Mouse (Mus musculus) naive thymus-derived CD4-positive, alpha-beta T cell, adult 2 months (primary cell): Measurements from ENCODE around the gene Gps2.

Experiments
- DNase-seq: peaks from one replicate; pipeline ENCODE4 v3.0.0-alpha.2; 2011; ENCODE audit warnings: low read depth

Gene Gps2

DNA sequence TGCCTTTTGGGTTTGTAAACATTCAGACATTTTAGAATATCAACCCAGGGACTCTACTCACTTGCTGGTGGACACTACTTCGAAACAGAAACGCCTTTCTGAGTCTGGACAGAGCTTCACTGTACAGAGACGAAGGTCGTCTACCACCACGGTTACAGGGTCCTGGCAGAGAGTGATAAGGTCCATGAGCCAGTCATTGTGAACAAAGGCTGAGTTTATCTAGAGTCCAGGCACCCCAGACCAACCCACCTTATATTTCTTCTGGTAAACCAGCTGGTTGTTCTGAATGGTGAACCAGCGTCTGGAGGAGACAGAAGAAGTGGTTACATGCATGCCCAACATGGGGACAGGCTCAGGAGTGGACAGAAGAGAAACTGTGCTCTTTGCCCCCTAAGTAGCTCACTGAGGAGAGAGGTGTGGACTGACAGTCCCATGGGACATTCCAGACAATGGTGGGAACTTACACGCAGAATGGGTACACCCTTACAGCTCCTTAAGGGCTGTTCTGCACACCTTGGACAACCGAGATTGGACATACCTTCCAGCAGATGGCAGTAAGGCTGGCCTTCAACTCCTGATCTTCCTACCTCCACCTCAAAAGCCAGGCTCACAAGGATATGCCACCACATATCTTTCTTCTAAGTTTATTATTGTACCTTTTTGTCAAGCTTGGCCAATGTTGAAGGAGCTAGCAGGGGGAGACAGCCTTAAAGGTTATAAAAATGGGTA, 26.6 kb upstream of the Gps2 start:
- no peak for DNase-seq

DNA sequence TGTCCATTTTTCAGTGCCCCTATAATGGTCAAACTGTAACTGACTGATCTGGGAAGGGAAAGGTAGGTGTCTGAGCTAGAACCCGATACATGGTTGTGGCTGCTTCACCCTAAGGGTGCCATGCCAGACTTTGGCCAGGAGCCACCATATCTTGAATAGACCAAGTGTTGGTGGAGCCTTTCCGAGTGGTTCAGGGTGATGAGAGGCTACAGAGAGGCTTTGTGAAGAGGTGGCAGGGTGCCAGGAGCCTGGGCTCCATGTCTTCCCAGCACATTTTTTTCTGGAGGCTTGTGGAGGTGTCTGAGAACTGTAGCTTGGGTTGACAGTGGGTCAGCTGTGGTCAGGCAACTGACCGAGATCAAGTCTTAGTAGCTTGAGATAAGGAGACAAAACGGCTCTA, 22.2 kb upstream of the Gps2 start:
- no peak for DNase-seq

GRCm38 (mm10) chr11:69894671-69895070, 19.0 kb upstream of the Gps2 start:
- DNase-seq = peak; percentile 85

- peak; percentile 78 for DNase-seq
Measured at GRCm38 (mm10) chr11:69895291-69895690, 18.4 kb upstream of the Gps2 start, which contains the start of gene Acap1. Gene Acap1 (minus strand): TSS chr11:69895539.

GRCm38 (mm10) chr11:69899870-69900269, 13.8 kb upstream of the Gps2 start:
- DNase-seq = no peak

GRCm38 (mm10) chr11:69900471-69901405, 12.9 kb upstream of the Gps2 start, which contains the start of the genes 2810408A11Rik and Neurl4:
Gene 2810408A11Rik (minus strand): TSS chr11:69900987.
Gene Neurl4 (plus strand): TSS chr11:69901072.
- DNase-seq = peak; percentile 95

DNA sequence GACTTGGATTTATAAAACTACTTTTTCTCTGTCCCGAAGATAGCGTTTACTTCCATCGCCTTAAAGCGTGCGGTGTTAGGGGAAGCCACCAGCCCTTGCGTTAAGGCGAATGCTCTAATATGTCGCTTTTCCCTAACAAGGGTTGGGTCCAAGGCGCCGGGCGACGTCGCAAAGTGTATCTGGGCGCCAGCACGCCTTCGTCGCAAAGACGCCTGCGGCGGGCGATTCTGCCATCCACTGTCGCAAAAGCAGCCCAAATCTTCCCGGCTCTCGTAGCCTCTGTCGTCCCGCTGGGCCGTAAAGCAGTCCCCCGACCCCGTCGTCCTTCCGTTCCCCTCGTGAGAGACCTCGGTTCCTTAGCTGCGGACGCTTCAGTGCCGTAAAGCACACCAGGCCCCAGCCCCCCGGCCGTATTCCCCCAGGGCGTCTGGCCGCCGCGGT, 12.3 kb upstream of the Gps2 start:
- DNase-seq = peak; percentile 93

- DNase-seq = peak; percentile 49
Measured at GRCm38 (mm10) chr11:69901993-69902392, 11.7 kb upstream of the Gps2 start.

- DNase-seq = no peak
Measured at GRCm38 (mm10) chr11:69902972-69903371, 10.7 kb upstream of the Gps2 start.

DNA sequence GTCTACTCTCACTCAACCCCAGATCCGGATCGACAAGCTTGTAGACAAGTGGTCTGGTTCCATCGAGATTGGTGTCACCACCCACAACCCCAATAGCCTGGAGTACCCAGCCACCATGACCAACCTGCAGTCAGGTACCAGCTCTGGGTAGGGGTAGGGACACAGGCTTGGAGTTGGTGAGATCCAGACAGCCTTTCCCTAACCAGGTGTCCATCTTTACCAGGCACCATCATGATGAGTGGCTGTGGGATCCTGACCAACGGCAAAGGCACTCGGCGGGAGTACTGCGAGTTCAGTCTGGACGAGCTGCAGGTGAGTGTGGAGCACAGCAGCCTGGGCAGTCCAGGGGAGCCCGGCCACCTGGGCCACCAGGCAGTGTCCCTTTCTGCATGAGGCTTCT, 9.4 kb upstream of the Gps2 start:
- no peak for DNase-seq

GRCm38 (mm10) chr11:69908645-69909044, 5.0 kb upstream of the Gps2 start:
- no peak for DNase-seq

- DNase-seq = no peak
Measured at GRCm38 (mm10) chr11:69909174-69909573, 4.5 kb upstream of the Gps2 start.

DNA sequence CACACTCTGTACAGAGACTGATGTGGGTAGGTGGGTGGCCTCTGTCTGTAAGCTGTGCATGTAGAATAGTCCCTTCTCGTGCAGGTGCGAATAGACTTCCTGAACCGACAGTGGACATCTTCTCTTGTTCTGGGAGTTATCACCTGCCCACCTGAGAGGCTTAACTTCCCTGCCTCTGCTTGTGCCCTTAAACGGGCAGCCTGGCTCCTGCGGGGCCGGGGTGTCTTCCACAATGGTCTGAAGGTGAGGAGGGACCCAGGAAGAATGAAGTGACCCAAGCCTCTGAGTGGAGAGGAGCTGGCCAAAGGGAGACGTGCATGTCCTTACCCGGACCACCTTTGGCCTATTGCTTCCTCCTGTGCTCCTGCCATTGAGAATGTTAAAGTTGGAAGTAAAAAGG, 3.5 kb upstream of the Gps2 start:
- DNase-seq = no peak

GRCm38 (mm10) chr11:69910781-69911560, 2.7 kb upstream of the Gps2 start:
- no peak for DNase-seq

GRCm38 (mm10) chr11:69911701-69912100, 2.0 kb upstream of the Gps2 start:
- no peak for DNase-seq

DNA sequence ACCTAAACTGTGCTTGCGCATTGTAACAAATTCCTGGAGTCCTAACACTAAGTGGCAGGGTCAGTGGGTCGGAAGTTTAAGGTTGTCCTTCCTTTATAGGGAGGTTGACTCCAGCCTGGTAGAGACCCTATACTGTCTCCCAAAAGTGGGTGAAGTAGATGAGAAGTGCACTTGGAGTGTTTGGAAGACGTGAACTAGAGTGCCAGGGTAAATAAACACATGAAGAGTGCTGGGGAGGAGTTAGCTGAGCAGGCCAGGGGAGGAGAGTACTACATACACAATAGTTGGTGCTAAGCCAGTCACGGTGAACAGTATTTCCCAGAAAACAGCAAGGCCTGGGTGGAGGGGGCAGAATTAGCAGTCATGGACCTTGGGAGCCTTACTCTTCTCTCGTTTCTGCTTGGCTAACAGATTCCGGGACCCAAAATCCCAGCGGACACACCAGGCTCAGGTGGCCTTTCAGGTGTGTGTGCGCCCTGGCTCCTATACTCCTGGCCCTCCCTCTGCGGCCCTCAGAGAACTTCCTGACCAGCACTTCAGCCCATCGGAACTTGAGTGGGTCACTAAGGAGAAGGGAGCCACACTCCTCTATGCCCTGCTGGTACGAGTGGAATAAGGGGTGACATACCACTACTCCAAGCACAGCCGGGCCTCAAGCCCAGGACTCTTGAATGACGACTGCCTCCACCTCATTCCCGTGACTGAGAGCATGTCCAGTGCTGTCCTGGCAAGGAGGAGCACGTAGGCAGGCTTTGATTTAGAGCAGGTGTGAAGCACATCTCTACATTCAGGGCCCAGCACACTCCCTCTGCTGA, 765 bp upstream of the Gps2 start:
- no peak for DNase-seq

DNA sequence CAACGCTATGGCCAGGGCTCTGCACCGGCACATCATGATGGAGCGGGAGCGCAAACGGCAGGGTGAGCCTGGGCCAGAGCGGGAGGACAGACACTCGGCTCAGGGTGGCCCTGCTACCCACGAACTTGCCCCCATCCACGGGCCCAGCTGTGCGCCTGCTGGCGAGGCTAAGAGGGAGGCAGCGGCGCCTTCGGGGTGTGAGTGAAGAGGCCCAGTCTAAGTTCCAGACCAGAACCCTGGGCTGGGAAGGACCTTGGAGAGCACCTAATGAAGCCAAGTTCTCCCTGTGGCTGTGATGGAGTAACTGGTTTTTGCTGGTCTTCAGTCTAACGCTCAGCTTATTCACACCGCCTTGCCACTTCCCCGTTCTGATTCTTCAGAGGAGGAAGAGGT, 680 bp downstream of the Gps2 start:
- DNase-seq = no peak

GRCm38 (mm10) chr11:69914917-69915430, 1.3 kb downstream of the Gps2 start:
- DNase-seq = no peak

DNA sequence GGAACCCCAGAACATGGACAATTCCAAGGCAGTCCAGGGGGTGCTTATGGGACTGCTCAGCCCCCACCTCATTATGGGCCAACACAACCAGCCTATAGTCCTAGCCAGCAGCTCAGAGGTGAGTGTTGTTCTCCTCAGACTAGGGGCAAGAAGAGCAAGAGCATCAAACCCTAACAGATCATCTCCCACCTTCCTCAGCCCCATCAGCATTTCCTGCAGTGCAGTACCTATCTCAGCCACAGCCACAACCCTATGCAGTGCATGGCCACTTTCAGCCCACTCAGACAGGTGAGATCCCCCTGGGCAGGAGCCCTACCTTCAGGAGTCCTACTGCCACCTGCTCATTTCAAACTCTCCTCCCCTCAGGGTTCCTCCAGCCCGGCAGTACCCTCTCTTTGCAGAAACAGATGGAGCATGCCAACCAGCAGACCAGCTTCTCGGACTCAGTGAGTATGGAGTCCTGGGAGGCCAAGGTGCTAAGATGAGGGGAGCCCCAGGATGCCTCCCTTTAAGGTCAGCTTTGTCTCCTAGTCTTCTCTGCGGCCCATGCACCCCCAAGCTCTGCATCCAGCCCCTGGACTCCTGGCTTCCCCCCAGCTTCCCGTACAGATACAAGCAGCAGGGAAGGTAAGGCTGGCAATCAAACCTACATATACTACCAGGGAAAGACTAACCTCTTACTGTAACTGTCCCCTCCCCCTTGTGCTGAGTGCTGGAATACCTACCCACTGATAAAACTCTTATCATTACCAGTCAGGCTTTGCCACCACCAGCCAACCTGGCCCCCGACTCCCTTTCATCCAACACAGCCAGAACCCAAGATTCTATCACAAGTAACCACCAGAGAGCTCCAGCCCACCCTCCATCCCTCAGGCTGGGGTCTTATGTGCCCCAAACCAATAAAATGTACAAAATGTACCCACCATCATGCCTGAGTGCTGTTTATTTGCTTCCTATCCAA, 2.3 kb downstream of the Gps2 start:
- DNase-seq = no peak
